Mouse (Mus musculus) forebrain, embryonic 13.5 days (tissue): ENCODE results near the gene Fibcd1. TPM values are rescaled to one million over a fixed set of nuclear protein-coding genes. Genes with fewer than 3 reads are reported as not detected.

ENCODE experiments used
- ATAC-seq: fragments of 200-750 bp; cut with Nextera tagmentation; 2 replicates; pipeline ENCODE4 v1.8.0; 2017
- H3K27ac ChIP-seq: fragments of 300-500 bp; sonication (generic); 2 replicates; pipeline ENCODE4 v1.5.1; 2015; ENCODE audit warnings: inconsistent platforms, mild to moderate bottlenecking, moderate library complexity
- H3K27me3 ChIP-seq: fragments of 300-500 bp; sonication (generic); 2 replicates; pipeline ENCODE4 v1.6.1; 2015; ENCODE audit warnings: mild to moderate bottlenecking, inconsistent platforms
- H3K36me3 ChIP-seq: fragments of 300-500 bp; sonication (generic); 2 replicates; pipeline ENCODE4 v1.6.1; 2015; ENCODE audit warnings: mild to moderate bottlenecking, inconsistent platforms; ENCODE audit not compliant: poor library complexity, severe bottlenecking
- H3K4me1 ChIP-seq: fragments of 300-500 bp; sonication (generic); 2 replicates; pipeline ENCODE4 v1.6.1; 2015; ENCODE audit warnings: inconsistent platforms
- H3K4me2 ChIP-seq: fragments of 300-500 bp; sonication (generic); 2 replicates; pipeline ENCODE4 v1.6.1; 2015; ENCODE audit warnings: inconsistent platforms, mild to moderate bottlenecking, moderate library complexity
- H3K4me3 ChIP-seq: fragments of 300-500 bp; sonication (generic); 2 replicates; pipeline ENCODE4 v1.5.1; 2015; ENCODE audit warnings: mild to moderate bottlenecking, inconsistent platforms
- H3K9ac ChIP-seq: fragments of 300-500 bp; sonication (generic); 2 replicates; pipeline ENCODE4 v1.6.1; 2015; ENCODE audit warnings: mild to moderate bottlenecking, inconsistent platforms
- H3K9me3 ChIP-seq: fragments of 300-500 bp; sonication (generic); replicated peaks from 2 replicates; pipeline ENCODE4 v1.6.1; 2016; ENCODE audit warnings: inconsistent platforms
- WGBS: fragments of 180-500 bp; shearing (Covaris S2); methylation state at CpG from one replicate; pipeline ENCODE4 v1.1.7; 2015; 5-methylcytosine and 5-hydroxymethylcytosine counted together
- polyA plus RNA-seq: library from polyadenylated mRNA; unstranded; fragments of >200 nt; fragmentation: Nextera tagmentation; extraction: Ambion mirVana; gene quantifications from 2 replicates; pipeline ENCODE4 v1.2.1, GENCODE M21; 2015

The Fibcd1 gene
- polyA plus RNA-seq, 1 experiment from 2014 or later: 1.5 TPM

GRCm38 (mm10) chr2:31808410-31809357 is 37.1 kb downstream of the Fibcd1 start:
- no peaks in the 10 kb centered on the region for H3K27me3 ChIP-seq
- no peak overlapping the region for H3K27ac ChIP-seq
- H3K4me1 ChIP-seq: peaks cover 54% of the 10 kb centered on the region
- ATAC-seq: no peak
- H3K9ac ChIP-seq: no peak overlapping the region
- no peak overlapping the region for H3K4me3 ChIP-seq
- no peak overlapping the region for H3K4me2 ChIP-seq
- peaks cover 10% of the 10 kb centered on the region for H3K36me3 ChIP-seq
- WGBS: 35% methylated on average over 28 of the region's 28 CpGs
- H3K9me3 ChIP-seq: no peaks in the 10 kb centered on the region

DNA sequence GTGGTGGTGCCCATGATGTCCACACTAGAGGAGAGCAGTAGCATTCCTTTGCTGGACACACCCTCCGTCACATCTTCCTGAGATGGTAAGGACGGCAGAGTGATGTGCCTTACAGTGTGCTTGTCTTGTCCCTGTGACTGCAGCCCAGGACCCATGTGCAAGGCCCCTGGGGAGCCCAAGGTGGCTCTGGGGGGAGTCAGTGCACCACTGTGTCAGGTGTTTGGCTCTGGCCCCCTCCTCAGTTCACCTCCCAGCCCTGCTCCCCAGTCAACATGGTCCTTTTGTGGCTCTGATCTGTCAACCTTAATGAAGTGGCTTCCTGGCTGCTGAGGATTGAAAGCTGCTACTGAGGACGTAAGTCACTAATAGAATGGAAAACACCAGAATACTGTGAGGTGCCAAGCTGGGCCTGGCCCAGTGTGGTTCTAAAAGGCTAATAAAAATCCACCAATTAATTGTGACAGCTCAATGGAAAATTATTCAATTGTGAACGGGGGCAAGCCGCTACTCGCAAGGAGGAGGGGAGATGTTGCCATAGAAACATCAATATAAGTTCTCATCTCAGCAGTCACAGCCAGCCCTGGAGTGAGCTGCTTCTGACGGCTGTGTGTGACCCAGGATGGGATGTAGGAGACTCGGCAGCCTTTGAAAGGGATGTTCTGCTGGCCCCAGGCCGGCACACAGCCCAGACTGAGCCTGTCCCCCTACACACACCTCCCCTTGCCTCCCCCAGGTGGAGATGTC is 39.0 kb downstream of the Fibcd1 start:
- Histone ChIP-seq H3K4me3 (no peak overlapping the region), H3K9me3 (no peaks in the 10 kb centered on the region), H3K27me3 (no peaks in the 10 kb centered on the region), H3K36me3 (peaks cover 29% of the 10 kb centered on the region), H3K4me1 (peaks cover 54% of the 10 kb centered on the region), H3K9ac (peak overlapping the region; percentile 13), H3K4me2 (peak overlapping the region; percentile 26; the same call in 1 of the 2 replicates), H3K27ac (peak overlapping the region; percentile 74)
- 12% methylated on average over 9 of the region's 9 CpGs for WGBS
- peak; percentile 64 for ATAC-seq

- Histone ChIP-seq H3K4me2 (no peak overlapping the region), H3K4me3 (no peak overlapping the region), H3K27ac (no peak overlapping the region), H3K4me1 (peaks cover 31% of the 10 kb centered on the region), H3K9me3 (no peaks in the 10 kb centered on the region), H3K27me3 (no peaks in the 10 kb centered on the region), H3K36me3 (peaks cover 62% of the 10 kb centered on the region), H3K9ac (no peak overlapping the region)
- whole genome bisulfite sequencing: 91% methylated on average over 14 of the region's 14 CpGs
- no peak for ATAC-seq
These were observed 42.3 kb downstream of the Fibcd1 start for GRCm38 (mm10) chr2:31803480-31803879.

DNA sequence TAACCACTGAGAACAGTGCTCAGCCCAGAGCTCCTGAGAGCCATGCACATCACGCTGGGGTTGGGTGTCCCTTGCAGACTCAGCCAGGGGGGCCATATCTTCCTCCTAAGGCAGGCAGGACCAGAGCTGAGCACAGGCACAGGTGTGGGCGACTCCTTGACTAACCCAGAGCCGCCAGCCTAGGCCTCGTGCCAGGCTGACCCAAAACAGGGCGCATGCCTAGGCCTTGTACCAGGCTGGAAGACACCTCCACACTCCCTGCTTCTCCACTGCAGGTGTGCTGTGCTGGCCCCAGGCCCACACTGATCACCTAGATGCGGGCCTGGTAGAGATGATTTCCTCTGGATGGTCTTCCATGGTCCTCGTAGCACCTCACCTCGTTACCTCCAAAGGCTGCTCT is 43.0 kb downstream of the Fibcd1 start:
- peaks cover 27% of the 10 kb centered on the region for H3K4me1 ChIP-seq
- H3K36me3 ChIP-seq: peaks cover 69% of the 10 kb centered on the region
- no peak overlapping the region for H3K4me3 ChIP-seq
- H3K9me3 ChIP-seq: no peaks in the 10 kb centered on the region
- H3K27ac ChIP-seq: no peak overlapping the region
- no peak for ATAC-seq
- no peak overlapping the region for H3K9ac ChIP-seq
- no peaks in the 10 kb centered on the region for H3K27me3 ChIP-seq
- no peak overlapping the region for H3K4me2 ChIP-seq
- WGBS: 91% methylated on average over 8 of the region's 8 CpGs

GRCm38 (mm10) chr2:31801416-31801815 is 44.4 kb downstream of the Fibcd1 start:
- H3K27ac ChIP-seq: no peak overlapping the region
- no peaks in the 10 kb centered on the region for H3K27me3 ChIP-seq
- WGBS: 94% methylated on average over 9 of the region's 9 CpGs
- no peak for ATAC-seq
- H3K4me3 ChIP-seq: no peak overlapping the region
- no peak overlapping the region for H3K4me2 ChIP-seq
- H3K36me3 ChIP-seq: peaks cover 82% of the 10 kb centered on the region
- H3K9me3 ChIP-seq: no peaks in the 10 kb centered on the region
- no peak overlapping the region for H3K9ac ChIP-seq
- peaks cover 14% of the 10 kb centered on the region for H3K4me1 ChIP-seq

- Histone ChIP-seq H3K4me1 (no peaks in the 10 kb centered on the region), H3K27me3 (no peaks in the 10 kb centered on the region), H3K36me3 (peaks cover 100% of the 10 kb centered on the region), H3K9ac (no peak overlapping the region), H3K4me2 (no peak overlapping the region), H3K9me3 (no peaks in the 10 kb centered on the region), H3K4me3 (no peak overlapping the region), H3K27ac (no peak overlapping the region)
- ATAC-seq: no peak
- WGBS: 87% methylated on average over 3 of the region's 3 CpGs
These were observed 48.9 kb downstream of the Fibcd1 start for GRCm38 (mm10) chr2:31796943-31797342.

DNA sequence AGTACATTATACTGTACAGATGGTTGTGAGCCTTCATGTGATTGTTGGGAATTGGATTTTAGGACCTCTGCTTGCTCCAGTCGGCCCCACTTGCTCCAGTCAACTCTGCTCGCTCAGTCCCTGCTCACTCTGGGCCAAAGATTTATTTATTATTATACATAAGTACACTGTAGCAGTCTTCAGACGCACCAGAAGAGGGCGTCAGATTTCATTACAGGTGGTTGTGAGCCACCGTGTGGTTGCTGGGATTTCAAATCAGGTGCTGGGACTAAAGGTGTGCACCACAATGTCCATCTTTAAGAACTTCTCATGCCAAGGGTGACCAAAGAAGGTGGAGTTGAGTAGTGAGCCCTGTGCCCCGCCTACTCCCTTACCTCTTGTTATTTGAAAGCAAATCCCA is 53.2 kb downstream of the Fibcd1 start:
- Histone ChIP-seq H3K9me3 (no peaks in the 10 kb centered on the region), H3K4me3 (no peak overlapping the region), H3K27me3 (no peaks in the 10 kb centered on the region), H3K36me3 (peaks cover 92% of the 10 kb centered on the region), H3K4me1 (no peaks in the 10 kb centered on the region), H3K27ac (no peak overlapping the region), H3K9ac (no peak overlapping the region), H3K4me2 (no peak overlapping the region)
- no peak for ATAC-seq
- 84% methylated on average over 6 of the region's 6 CpGs for WGBS

- Histone ChIP-seq H3K36me3 (peaks cover 85% of the 10 kb centered on the region), H3K27ac (no peak overlapping the region)
These were observed 54.5 kb downstream of the Fibcd1 start for GRCm38 (mm10) chr2:31791260-31791659.

DNA sequence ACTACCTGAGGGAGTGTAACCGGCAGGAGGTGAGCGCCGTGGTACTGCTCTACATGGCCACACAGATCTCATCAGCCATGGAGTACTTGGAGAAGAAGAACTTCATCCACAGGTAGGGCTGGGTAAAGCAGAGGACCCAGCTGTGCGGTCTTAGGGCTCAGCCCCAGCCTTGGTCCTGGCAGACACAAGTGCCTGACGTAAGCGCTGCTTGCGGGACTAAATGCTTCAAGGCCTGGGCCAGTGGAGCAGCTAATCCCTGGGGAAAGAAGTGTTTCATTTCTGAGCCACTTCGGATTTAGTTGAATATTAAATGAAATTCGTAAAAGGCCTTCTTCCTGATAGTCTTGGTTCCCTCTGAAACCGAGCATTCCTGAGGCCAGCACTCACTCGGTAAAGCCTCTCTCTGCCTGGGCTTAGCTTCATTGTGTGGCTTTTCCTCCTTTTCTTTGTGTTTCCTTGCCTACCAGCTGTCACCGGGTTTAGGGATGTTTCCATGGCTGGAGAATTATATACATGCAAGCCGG is 55.0 kb downstream of the Fibcd1 start:
- no peak overlapping the region for H3K4me3 ChIP-seq
- no peak for ATAC-seq
- WGBS: 81% methylated on average over 13 of the region's 13 CpGs
- H3K9me3 ChIP-seq: no peaks in the 10 kb centered on the region
- H3K4me2 ChIP-seq: no peak overlapping the region
- H3K4me1 ChIP-seq: no peaks in the 10 kb centered on the region
- peaks cover 85% of the 10 kb centered on the region for H3K36me3 ChIP-seq
- H3K27me3 ChIP-seq: no peaks in the 10 kb centered on the region
- no peak overlapping the region for H3K9ac ChIP-seq
- H3K27ac ChIP-seq: 0 out of 2 replicates have a peak overlapping the region, but pooled peaks have one; percentile 51

More at GRCm38 (mm10) chr2:31791260-31791659, 54.5 kb downstream of the Fibcd1 start:
- Histone ChIP-seq H3K4me3 (no peak overlapping the region), H3K9ac (no peak overlapping the region), H3K4me1 (no peaks in the 10 kb centered on the region), H3K27me3 (no peaks in the 10 kb centered on the region), H3K4me2 (no peak overlapping the region), H3K9me3 (no peaks in the 10 kb centered on the region)
- WGBS: 86% methylated on average over 8 of the region's 8 CpGs
- ATAC-seq: no peak

DNA sequence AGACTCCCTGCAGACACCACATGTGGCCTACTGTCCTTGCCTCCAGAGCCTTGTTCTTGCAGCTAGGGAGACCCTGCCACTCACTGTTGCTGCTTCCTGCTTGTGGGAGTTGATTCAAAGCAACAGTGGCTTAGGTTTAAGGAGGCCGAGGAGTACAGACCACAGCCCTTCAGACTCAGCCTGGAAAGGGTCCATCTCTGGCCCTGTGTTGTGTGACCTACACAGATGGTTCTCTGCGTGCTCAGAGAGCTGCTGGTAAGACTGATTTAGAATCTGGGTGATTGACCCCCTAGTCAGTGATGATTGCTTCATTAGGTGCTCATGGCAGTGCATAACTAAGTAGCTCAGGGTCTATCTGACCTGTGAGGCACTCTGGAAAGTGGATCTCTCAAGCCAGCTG is 56.6 kb downstream of the Fibcd1 start:
- H3K27me3 ChIP-seq: no peaks in the 10 kb centered on the region
- no peak overlapping the region for H3K9ac ChIP-seq
- no peak overlapping the region for H3K27ac ChIP-seq
- WGBS: 93% methylated on average over 2 of the region's 2 CpGs
- H3K36me3 ChIP-seq: peaks cover 85% of the 10 kb centered on the region
- H3K4me2 ChIP-seq: no peak overlapping the region
- no peaks in the 10 kb centered on the region for H3K4me1 ChIP-seq
- H3K9me3 ChIP-seq: no peaks in the 10 kb centered on the region
- no peak for ATAC-seq
- H3K4me3 ChIP-seq: no peak overlapping the region

DNA sequence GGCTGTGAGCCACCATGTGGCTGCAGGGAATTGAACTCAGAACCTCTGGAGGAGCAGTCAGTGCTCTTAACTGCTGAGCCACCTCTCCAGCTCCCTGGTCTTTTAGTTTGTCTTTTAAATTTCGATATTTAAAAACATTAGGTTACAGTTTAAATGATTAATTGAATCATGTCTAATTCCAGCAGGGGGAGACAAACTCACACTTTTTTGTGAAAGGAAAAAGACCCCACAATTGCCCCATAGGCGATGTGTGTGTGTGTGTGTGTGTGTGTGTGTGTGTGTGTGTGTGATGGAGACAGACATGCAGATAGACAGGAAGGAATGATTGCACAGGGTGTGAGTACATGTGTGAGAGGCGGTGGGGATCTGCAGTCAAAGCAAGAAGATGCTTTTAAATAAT is 57.6 kb downstream of the Fibcd1 start:
- no peak for ATAC-seq
- 80% methylated on average over 3 of the region's 3 CpGs for WGBS
- H3K27ac ChIP-seq: no peak overlapping the region
- peaks cover 85% of the 10 kb centered on the region for H3K36me3 ChIP-seq
- no peak overlapping the region for H3K9ac ChIP-seq
- H3K27me3 ChIP-seq: no peaks in the 10 kb centered on the region
- H3K4me2 ChIP-seq: no peak overlapping the region
- H3K9me3 ChIP-seq: no peaks in the 10 kb centered on the region
- no peak overlapping the region for H3K4me3 ChIP-seq
- H3K4me1 ChIP-seq: no peaks in the 10 kb centered on the region

GRCm38 (mm10) chr2:31787029-31787428 is 58.8 kb downstream of the Fibcd1 start:
- ATAC-seq: no peak
- Histone ChIP-seq H3K9me3 (no peaks in the 10 kb centered on the region), H3K27ac (no peak overlapping the region), H3K4me2 (no peak overlapping the region), H3K27me3 (no peaks in the 10 kb centered on the region), H3K4me1 (no peaks in the 10 kb centered on the region), H3K9ac (no peak overlapping the region), H3K4me3 (no peak overlapping the region), H3K36me3 (peaks cover 85% of the 10 kb centered on the region)
- 13% methylated on average over 7 of the region's 7 CpGs for WGBS
